Mouse (Mus musculus) left cerebral cortex, adult 9 months (tissue): ENCODE data around the gene Klk9.

Source experiments
- DNase-seq, 2 experiments: peaks; one replicate each; pipeline ENCODE4 v3.0.0; 2022; ENCODE audit warnings: low spot score in 2 of 2

Gene Klk9

DNA sequence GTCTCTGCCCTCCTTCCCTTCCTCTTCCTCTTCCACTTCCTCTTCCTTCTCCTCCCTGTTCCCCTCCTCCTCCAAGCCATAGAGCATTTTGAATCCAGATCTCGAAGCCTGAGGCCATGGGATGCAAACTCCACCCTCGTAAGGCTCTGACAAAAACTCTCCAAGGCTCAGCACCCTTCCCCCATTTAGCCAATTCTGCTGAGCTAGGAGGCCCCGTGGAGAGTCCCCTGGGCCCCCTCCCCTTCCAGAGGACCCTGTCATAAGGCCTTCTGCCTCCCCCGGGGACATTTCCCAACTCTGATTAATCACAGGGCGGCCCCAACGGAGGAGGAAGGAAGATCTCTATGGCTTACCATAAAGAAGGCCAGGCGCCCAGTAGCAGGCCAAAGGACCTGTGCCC lies at the start of gene Klk9:
Gene Klk9 (plus strand): TSS at position 301 of the 400 bp plus-strand sequence.
- DNase-seq, result no peak

- DNase-seq, result peak; percentile 1 to 21
Observed at GRCm38 (mm10) chr7:43747788-43748187, 43.9 kb upstream of the Klk9 start.

- DNase-seq, result no peak
Observed at GRCm38 (mm10) chr7:43752806-43753205, 38.9 kb upstream of the Klk9 start.

DNA sequence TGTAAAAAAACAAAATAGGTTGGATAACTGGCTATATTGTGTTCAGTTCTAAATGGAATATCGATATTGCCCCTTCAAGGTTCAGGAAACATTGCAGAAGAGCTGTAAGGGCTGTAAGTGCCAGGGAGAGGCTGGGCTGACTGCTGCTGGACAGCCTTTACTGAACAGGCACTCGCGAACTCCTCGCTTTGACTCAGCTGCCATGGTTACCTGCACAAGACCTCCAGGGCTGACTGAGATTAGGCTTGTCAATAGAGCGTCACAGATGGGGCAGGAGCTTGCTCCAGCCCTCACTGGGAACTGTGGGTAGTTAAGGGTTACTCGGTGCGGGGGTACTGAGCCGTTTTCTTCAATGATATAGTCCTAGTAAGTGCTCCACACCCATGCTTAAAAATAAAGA lies 25.2 kb upstream of the Klk9 start:
- no peak for DNase-seq

DNA sequence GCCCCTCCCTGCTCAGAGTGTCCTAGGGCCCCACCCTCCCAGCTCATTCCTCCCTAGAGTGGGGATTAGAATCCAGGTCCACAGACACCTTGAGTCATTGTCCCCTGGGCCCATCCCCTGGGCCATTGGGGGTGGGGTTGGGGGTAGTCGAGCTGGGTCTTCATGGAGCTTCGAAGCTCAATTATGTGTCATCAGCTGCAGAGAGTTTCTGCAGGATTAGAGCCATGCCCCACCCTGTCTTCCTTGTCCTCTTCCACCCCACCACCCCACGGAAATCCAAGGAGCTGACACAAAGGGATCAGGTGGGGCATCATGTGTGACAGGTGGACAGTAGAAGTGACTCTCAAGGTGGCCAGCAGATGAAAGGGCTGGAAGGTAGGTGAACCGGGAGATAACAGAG lies 23.1 kb upstream of the Klk9 start, which contains the start of gene Klk12:
Gene Klk12 (plus strand): TSS at position 301 of the 400 bp plus-strand sequence.
- no peak for DNase-seq

DNA sequence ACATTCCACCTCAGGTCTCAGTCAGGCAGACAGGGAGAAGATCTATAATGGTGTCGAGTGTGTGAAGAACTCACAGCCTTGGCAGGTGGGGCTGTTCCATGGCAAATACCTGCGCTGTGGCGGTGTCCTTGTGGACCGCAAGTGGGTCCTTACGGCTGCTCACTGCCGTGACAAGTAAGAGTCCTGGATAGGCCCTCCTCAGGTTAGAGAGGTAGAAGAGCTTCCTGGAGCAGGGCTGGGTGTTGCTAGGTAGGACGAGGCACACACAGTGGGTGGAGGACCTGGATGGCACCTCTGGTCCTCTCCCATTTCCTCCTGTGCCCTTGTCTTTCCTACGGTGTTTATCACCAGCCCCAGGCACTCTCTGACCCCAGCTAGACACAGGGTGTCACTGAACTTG lies 22.1 kb upstream of the Klk9 start:
- DNase-seq, result no peak

- no peak for DNase-seq
Observed at GRCm38 (mm10) chr7:43770701-43771100, 21.0 kb upstream of the Klk9 start.

GRCm38 (mm10) chr7:43771916-43772315 lies 19.8 kb upstream of the Klk9 start:
- DNase-seq, result no peak

GRCm38 (mm10) chr7:43772901-43773300 lies 18.8 kb upstream of the Klk9 start:
- DNase-seq, result no peak

DNA sequence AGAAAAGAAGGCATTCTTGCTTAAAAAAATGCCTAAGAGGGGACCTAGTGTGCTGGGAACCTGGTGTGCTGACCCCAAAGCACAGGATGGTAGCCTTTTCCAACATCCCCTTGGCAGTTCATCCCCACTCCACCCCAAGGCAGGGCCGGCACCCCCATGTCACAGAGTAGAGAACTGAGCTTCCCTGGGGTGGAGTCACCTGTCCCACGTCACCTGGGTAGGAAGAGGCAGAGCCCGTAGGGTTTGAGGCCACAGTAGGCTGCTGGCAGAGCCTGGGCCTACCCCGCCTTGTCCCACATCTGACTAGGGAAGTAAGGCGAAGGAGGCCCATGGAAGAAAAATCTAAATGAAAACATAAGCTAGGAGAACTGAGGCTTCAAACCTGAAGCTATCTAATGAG lies 17.3 kb upstream of the Klk9 start, which contains the start of gene Klk11:
Gene Klk11 (plus strand): TSS at position 241 of the 400 bp plus-strand sequence.
- DNase-seq, result no peak

DNA sequence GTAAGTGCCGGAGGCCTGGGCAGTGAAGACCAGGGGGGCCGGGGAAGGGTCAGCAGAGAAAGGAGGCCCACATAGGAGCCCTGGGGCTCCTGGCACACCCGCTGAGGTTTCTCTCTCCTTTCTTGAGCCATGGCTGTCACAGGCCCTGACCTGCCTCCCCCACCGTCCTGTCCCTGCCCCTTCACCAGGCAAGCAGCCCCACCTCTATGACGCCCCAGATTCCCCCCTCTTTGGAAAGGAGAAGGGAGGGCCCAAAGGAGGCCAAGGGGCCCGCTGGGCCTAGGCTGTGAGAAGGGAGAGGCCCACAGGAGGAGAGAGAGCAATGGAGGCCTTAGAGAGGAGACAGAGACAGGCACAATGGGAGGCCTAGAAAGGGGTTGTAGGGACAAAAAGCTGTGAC lies 16.9 kb upstream of the Klk9 start:
- DNase-seq, result no peak

GRCm38 (mm10) chr7:43775311-43776057 lies 16.2 kb upstream of the Klk9 start:
- no peak for DNase-seq

- DNase-seq, result no peak
Observed at GRCm38 (mm10) chr7:43776506-43776905, 15.2 kb upstream of the Klk9 start.

GRCm38 (mm10) chr7:43777423-43777822 lies 14.3 kb upstream of the Klk9 start:
- DNase-seq, result no peak

GRCm38 (mm10) chr7:43778176-43778970 lies 13.3 kb upstream of the Klk9 start:
- no peak for DNase-seq

GRCm38 (mm10) chr7:43780241-43780640 lies 11.4 kb upstream of the Klk9 start:
- DNase-seq, result no peak

DNA sequence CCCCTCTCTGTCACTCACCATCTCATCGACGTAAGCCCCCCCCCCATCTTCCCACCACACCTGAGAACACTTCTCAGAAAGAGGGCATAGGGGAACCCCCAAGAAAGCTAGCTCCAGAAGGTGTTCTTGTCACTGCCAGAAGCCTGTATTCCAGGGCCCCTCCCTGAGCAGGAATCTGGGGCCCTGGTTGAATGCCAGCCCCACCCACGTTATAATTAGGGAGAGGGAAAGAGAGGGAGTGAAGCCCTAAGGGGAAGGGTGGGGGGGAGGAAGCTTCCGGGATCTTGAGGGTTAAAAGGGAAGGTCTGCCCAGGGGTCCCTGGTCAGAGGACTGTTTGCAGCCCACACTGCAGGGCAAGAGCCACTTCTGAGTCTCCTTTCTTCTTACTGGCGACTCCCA lies 10.9 kb upstream of the Klk9 start, which contains the start of gene Klk10:
Gene Klk10 (plus strand): TSS at position 290 of the 400 bp plus-strand sequence.
- no peak for DNase-seq

DNA sequence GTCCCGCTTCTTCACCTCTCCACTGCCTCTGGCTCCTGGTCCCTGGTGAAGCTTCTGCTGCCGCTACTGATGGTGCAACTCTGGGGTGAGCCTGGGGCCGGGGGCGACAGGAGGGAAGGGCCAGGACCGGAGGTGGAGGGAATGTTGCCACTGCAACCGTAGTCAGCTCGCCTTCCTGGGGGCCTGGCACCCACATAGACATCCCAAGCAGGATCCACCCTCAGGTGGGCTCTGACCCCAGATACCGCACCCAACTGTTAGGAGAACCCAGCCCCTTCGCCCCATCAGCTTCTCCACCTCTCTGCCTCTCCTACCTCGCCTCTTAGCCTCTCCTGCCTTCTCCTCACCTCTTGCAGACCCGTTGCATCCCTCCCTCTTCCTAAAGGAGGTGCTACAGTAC lies 10.2 kb upstream of the Klk9 start:
- no peak for DNase-seq

- peak in 1 of 2 experiments; percentile 65 for DNase-seq
Observed at GRCm38 (mm10) chr7:43782275-43783265, 9.1 kb upstream of the Klk9 start.

- DNase-seq, result no peak
Observed at GRCm38 (mm10) chr7:43785286-43785685, 6.4 kb upstream of the Klk9 start.

GRCm38 (mm10) chr7:43788096-43788495 lies 3.6 kb upstream of the Klk9 start:
- no peak for DNase-seq

- DNase-seq, result no peak
Observed at GRCm38 (mm10) chr7:43789295-43789694, 2.4 kb upstream of the Klk9 start.
